Mouse (Mus musculus) bone marrow, adult 2 months (tissue): ENCODE data around the gene Atxn7l1. TPM values are rescaled to one million over a fixed set of nuclear protein-coding genes. Genes with fewer than 3 reads are reported as not detected.

ENCODE experiments used
- H3K27ac ChIP-seq: fragments of 200-500 bp; 2 replicates; pipeline ENCODE4 v1.5.1; 2012; ENCODE audit warnings: low read depth, mild to moderate bottlenecking, control low read depth, inconsistent platforms, low read length; ENCODE audit not compliant: control insufficient read depth, poor library complexity, insufficient read depth
- H3K4me1 ChIP-seq: fragments of 200-500 bp; 2 replicates; pipeline ENCODE4 v1.6.1; 2011; ENCODE audit warnings: low read length; ENCODE audit not compliant: control insufficient read depth, insufficient read depth
- H3K4me3 ChIP-seq: fragments of 200-500 bp; replicated peaks from 2 replicates; pipeline ENCODE3; 2011; ENCODE audit warnings: mild to moderate bottlenecking, low read depth, low read length, control low read depth; ENCODE audit not compliant: control insufficient read depth
- CTCF ChIP-seq: fragments of 200-500 bp; IDR thresholded peaks from 2 replicates; pipeline ENCODE4 v1.5.1; 2011; ENCODE audit warnings: low read length, control low read depth; ENCODE audit not compliant: control insufficient read depth, insufficient read depth
- POLR2A ChIP-seq: fragments of 200-500 bp; IDR thresholded peaks from 2 replicates; pipeline ENCODE4 v1.6.1; 2011; ENCODE audit warnings: low read depth, mild to moderate bottlenecking, control low read depth, low read length, borderline replicate concordance; ENCODE audit not compliant: control insufficient read depth
- WGBS: fragments of 180-500 bp; shearing (Covaris S2); methylation state at CpG from one replicate; pipeline ENCODE4 v1.1.7; 2018; 5-methylcytosine and 5-hydroxymethylcytosine counted together
- polyA plus RNA-seq: library from polyadenylated mRNA; stranded (reverse); fragments of >200 nt; gene quantifications from 2 replicates; pipeline ENCODE4 v1.2.4, GENCODE M21; 2011; ENCODE audit warnings: low replicate concordance; ENCODE audit not compliant: missing spikeins, insufficient read depth, insufficient read length

Atxn7l1 gene
- polyA plus RNA-seq, 1 experiment: 52.4 TPM

DNA sequence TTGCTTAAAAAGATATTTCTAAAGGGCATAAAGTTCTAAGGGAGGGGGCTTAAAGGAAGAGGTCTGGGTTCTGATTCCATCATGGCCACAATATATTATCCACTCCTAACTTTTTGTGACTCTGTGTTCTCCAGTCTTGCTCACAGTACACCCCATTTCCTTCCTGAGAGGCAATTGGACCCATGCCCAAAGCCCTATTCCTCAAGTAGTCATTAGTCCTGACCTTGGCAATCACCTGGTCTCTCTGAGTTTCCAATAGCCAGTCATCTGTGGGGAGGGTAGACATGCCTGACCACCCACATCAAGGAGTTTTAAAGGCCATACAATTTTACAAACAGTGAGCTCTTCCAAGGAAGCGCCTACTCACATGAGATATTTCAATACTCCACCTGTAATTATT is 176.3 kb downstream of the Atxn7l1 start:
- WGBS: 95% methylated on average over 1 of the region's 1 CpGs
- TF ChIP-seq CTCF (no peak), POLR2A (no peak)
- H3K4me3 ChIP-seq: no peak overlapping the region
- no peak overlapping the region for H3K27ac ChIP-seq
- H3K4me1 ChIP-seq: no peaks in the 10 kb centered on the region

DNA sequence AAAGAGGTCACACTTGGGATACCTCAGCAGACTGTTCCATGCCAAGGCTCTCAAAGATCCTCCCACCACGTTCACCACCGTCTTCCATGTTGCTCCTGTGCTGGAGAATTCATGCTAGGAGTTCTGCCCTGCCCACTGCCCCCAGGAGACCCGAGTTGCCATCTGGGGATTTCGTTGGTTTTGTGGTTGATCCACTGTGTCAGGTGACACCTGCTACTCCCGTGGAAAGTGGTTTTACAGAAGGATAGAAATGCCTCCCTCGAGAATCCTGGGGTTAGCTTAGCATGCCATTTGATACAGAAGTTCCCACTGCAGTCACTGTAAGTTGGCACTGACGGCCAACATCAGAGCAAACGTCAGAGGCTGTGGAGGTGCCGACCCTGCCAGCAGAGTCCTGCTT is 177.9 kb downstream of the Atxn7l1 start:
- TF ChIP-seq POLR2A: no peak
- no peak for TF ChIP-seq CTCF
- Histone ChIP-seq H3K27ac (no peak overlapping the region), H3K4me3 (no peak overlapping the region), H3K4me1 (no peaks in the 10 kb centered on the region; the same call in 1 of the 2 replicates)
- WGBS: 46% methylated on average over 9 of the region's 9 CpGs

DNA sequence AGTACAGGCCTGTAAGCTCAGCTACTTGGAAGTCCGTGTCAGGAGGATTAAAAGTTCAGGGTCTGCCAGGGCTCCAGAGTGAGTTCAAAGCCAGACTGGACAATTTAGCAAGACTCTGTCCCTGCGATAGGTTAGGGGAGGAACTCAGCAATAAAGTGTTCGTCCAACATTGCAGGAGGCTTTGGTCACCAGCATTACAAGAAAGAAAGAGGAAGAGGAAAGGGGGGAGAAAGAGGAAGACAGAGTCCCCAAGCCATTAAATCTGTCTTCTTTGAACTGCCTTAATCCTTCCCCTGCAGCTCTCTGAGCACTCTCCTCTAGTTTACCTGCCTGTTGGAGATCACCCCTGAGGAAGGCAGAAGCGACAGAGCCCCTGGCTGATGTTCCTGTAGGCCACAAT is 184.6 kb downstream of the Atxn7l1 start:
- 32% methylated on average over 4 of the region's 4 CpGs for WGBS
- peaks cover 7% of the 10 kb centered on the region for H3K4me1 ChIP-seq
- TF ChIP-seq POLR2A (no peak), CTCF (no peak)
- no peak overlapping the region for H3K4me3 ChIP-seq
- no peak overlapping the region; the same call in 1 of the 2 replicates for H3K27ac ChIP-seq

DNA sequence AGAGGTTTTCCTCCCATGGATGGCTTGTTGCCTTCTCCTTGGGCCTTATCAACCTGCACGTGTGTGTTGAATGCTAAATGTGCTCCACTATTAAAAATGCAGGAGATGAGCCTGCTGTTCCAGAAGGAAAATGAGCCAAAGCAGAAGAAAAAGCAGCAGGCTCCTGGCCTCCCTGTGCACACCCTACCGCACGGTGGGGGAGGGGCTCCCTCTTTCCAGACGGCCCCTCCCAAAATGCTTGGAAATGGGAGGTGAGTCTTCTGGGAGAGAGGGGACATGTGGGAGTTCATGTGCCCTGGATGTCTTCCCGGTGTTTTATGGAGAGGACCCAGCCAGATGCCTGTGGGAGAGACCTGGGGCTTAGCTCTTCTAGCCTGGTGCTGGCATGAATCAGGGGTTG is 185.3 kb downstream of the Atxn7l1 start:
- no peak for TF ChIP-seq POLR2A
- TF ChIP-seq CTCF: no peak
- H3K27ac ChIP-seq: no peak overlapping the region
- no peak overlapping the region for H3K4me3 ChIP-seq
- H3K4me1 ChIP-seq: peaks cover 7% of the 10 kb centered on the region
- WGBS: 91% methylated on average over 5 of the region's 5 CpGs

DNA sequence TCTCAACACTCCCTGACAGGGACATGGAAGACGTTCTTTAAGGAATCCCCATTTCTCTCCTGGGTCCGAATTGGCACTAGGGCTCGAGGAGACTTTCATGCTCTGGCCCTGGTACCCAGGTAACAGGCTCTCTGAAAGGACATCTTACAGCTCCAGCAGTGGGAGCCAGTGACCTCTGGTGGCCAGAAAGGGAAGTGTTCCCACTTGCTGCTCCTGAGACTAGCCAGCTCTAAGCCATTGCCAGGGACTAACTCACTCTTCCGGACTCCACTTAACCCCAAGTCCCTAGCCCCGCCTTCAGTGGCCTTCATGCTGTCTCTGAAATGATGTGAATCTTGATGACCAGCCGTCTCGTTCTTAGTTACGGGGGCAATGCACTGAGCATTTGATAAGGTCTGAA is 186.4 kb downstream of the Atxn7l1 start:
- peaks cover 7% of the 10 kb centered on the region for H3K4me1 ChIP-seq
- WGBS: 43% methylated on average over 8 of the region's 8 CpGs
- TF ChIP-seq CTCF: peak; percentile 94
- TF ChIP-seq POLR2A: no peak
- no peak overlapping the region for H3K27ac ChIP-seq
- no peak overlapping the region for H3K4me3 ChIP-seq

DNA sequence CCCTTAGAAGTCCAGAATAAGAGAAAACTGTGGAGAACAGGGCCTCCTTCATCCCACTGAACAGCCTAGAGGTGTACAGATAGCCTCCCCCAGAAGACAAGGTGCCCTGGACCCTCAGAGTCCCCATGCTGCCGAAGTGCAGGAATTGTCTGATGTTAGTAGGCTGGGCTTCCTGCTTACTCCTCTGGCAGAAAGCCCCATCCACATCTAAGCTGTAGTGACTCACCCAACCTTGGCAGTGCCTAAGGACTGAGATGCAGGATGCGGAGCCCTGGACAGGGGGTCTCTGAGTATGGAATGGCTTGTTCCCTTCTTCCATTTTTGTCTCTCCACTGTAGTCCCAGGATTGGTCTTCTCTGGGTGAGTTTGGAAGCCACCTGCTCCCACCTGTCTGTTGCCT is 187.0 kb downstream of the Atxn7l1 start:
- peaks cover 7% of the 10 kb centered on the region for H3K4me1 ChIP-seq
- H3K27ac ChIP-seq: no peak overlapping the region
- no peak overlapping the region for H3K4me3 ChIP-seq
- WGBS: 84% methylated on average over 2 of the region's 2 CpGs
- TF ChIP-seq POLR2A (no peak), CTCF (0 out of 2 replicates have a peak, but pooled peaks have one; percentile 1)

DNA sequence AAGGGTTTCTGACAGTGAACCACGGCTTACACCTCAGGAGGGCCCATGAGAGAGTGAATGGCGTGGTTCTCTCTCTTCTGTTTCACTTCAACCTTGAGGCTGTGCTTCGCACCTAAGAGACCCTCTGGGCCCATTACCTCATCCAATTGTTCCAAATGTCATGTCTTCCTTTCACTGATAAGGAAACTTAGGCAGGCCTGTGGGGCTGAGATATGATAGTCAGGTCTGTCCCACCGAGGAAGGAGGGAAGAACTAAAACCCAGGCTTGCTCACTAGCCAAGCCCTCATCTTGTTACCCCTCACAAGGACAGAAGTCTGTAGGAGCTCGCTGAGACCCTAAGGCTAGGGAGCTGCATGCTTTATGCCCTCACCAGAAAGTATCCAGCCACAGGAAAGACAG is 187.5 kb downstream of the Atxn7l1 start:
- Histone ChIP-seq H3K27ac (peak overlapping the region; percentile 40; the same call in 1 of the 2 replicates), H3K4me3 (no peak overlapping the region), H3K4me1 (peaks cover 7% of the 10 kb centered on the region)
- TF ChIP-seq CTCF (no peak), POLR2A (no peak)
- 65% methylated on average over 5 of the region's 5 CpGs for WGBS

DNA sequence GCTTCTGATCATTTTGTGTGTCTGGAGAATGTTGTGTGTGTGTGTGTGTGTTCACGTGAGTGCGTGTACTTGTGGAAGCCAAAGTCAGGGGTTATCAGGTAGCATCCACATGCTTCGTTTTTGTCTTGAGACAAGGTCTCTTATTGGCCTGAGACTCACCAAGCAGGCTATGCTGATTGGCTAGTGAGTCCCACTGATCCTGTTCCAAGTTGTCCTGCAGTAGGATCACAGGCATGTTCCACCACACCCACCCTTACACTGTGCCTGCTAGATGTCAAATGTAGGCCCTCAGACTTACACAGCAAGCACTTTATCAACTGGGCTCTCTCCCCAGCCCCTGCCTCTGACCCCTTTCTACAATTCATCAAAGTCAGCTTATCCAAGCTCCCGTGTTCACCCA is 187.9 kb downstream of the Atxn7l1 start:
- peak overlapping the region; percentile 40; the same call in 1 of the 2 replicates for H3K27ac ChIP-seq
- H3K4me3 ChIP-seq: no peak overlapping the region
- TF ChIP-seq POLR2A (no peak), CTCF (no peak)
- WGBS: 63% methylated on average over 4 of the region's 4 CpGs
- H3K4me1 ChIP-seq: peaks cover 7% of the 10 kb centered on the region

DNA sequence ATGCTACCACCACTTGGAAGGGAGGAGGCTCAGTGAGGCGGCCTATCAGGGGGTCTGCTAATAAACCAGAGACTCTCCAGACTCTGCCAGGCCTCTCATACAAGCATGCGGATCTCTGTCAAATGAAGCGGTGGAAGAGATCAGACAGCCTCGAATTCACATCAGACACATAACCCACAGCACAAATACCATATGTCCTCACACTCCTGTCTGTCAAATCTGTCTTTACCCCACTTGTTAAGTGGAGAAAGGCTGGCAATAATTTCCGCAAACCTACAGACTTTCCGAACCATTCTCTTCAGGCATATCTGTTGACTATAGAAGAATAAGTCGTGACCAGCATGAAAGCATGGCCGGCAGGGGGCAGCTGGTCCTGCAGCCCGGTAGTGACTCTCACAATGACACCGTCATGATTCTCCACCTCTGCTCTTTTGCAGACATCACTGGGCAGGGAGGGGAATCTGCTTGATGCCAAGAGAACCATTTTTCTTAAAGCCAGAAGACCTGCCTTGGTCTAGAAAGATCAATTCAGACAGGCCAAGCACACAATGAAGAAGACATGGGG is 189.2 kb downstream of the Atxn7l1 start:
- peaks cover 7% of the 10 kb centered on the region for H3K4me1 ChIP-seq
- 0 out of 2 replicates have a peak overlapping the region, but pooled peaks have one; percentile 5 for H3K27ac ChIP-seq
- 88% methylated on average over 10 of the region's 10 CpGs for WGBS
- TF ChIP-seq POLR2A: no peak
- TF ChIP-seq CTCF: no peak
- H3K4me3 ChIP-seq: no peak overlapping the region
